Mouse (Mus musculus): ENCODE results near the gene Sbp. TPM values are rescaled to one million over a fixed set of nuclear protein-coding genes. Genes with fewer than 3 reads are reported as not detected.

Sbp gene
- total RNA-seq, 1 experiment from 2014 or later: not detected

DNA sequence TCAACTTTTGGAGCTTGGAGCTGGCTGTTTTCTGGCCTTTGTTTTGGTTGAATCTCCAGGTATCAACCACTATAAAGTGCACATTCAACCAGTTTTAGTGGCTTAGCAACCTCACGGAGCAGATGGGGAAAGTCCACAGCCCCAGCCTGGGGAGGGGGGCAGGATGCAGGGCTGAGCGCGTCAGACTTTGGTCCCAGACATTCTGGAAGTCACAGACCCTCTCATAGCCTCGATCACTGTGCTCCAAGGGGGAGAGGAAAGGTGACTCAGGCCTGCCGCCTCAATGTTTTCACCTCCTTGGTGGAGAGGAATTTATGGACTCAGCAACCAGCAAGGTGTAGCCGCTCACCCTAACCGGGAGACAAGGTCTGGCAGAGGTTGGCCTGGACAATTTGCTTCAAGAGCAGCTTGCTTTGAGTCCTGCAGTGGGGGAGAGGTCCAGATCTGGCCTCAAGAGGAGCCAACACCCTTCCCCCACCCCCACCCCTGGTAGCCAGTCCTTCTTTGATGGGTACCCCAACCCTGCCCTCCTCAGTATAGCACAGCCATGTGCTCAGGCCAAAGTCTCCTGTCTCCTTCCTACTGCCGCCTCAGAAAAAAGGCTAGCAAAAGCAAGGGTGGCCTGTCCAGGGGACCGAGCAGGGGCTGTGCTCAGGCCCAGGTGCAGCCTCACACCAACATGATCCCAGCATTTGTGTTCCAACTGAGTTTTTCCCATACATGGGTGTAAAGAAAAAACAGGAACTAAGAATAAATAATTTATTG lies 51.5 kb downstream of the Sbp start:
- no peak for DNase-seq

GRCm38 (mm10) chr17:23993559-23994428 lies 52.3 kb downstream of the Sbp start:
- peak; percentile 97 for DNase-seq

DNA sequence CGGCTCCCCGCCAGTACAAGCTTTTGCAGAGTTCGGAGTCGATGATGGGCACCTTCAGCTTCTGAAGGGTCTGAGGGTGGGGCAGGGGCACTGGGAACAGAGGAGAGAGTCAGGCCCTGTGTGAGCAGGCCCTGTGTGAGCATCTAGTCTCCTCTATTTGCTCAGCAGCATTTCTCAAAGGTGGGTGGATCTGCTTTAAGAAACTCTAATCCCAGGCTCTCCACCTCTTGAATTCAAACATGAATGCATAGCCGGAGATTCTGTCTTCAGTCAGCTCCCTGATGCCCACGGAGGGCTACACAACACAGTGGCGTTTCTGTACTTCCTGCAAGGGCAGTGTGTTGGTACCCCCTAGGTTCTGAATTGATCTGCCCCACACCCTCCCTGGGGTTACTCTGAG lies 53.2 kb downstream of the Sbp start:
- DNase-seq: no peak

Other genes starting within 250 kb of the Sbp start
- gene 1520401A03Rik, start 218.9 kb upstream of the Sbp start, total RNA-seq (2021): 1.9 and 3.8 TPM in 2 replicates
- gene Pkmyt1, start 215.3 kb upstream of the Sbp start, total RNA-seq (2021): 9.7 and 11.3 TPM in 2 replicates
- gene Paqr4, start 200.8 kb upstream of the Sbp start, total RNA-seq (2021): 11.3 and 14.3 TPM in 2 replicates
- gene Kremen2, start 195.8 kb upstream of the Sbp start, total RNA-seq (2021): not detected in 2 replicates
- gene Flywch1, start 170.1 kb upstream of the Sbp start, total RNA-seq (2021): 44.4 and 46.4 TPM in 2 replicates
- 6.5 and 9.8 TPM in 2 replicates for gene Flywch2, start 155.6 kb upstream of the Sbp start, total RNA-seq (2021)
- 515 and 599 TPM in 2 replicates for gene Srrm2, start 151.1 kb upstream of the Sbp start, total RNA-seq (2021)
- gene Elob, start 112.5 kb upstream of the Sbp start, total RNA-seq (2021): 376 and 380 TPM in 2 replicates
- not detected in 2 replicates for gene Prss33, start 105.6 kb upstream of the Sbp start, total RNA-seq (2021)
- not detected in 2 replicates for gene Prss32, start 97.8 kb upstream of the Sbp start, total RNA-seq (2021)
- gene Prss41, start 97.5 kb upstream of the Sbp start, total RNA-seq (2021): 0.56 TPM in 1 of 2 replicates, not detected in the other
- gene Prss21, start 73.6 kb upstream of the Sbp start, total RNA-seq (2021): not detected in 2 replicates
- gene Dcpp1, start 60.8 kb upstream of the Sbp start, total RNA-seq (2021): not detected in 2 replicates
- not detected in 2 replicates for gene Dcpp2, start 60.8 kb upstream of the Sbp start, total RNA-seq (2021)
- not detected in 2 replicates for gene Dcpp3, start 24.2 kb upstream of the Sbp start, total RNA-seq (2021)
- gene Sbpl, start 13.6 kb downstream of the Sbp start, total RNA-seq (2021): not detected in 2 replicates
- 0.34 and 0.37 TPM in 2 replicates for gene Prss30, start 38.9 kb downstream of the Sbp start, total RNA-seq (2021)
- gene Prss22, start 56.4 kb downstream of the Sbp start, total RNA-seq (2021): not detected in 2 replicates
- gene Prss27, start 96.5 kb downstream of the Sbp start, total RNA-seq (2021): 0.41 and 1.6 TPM in 2 replicates
- gene Kctd5, start 131.8 kb downstream of the Sbp start, total RNA-seq (2021): 19.1 and 21.9 TPM in 2 replicates
- gene Pdpk1, start 209.3 kb downstream of the Sbp start, total RNA-seq (2021): 49.1 and 53.7 TPM in 2 replicates
- 35.8 and 37.2 TPM in 2 replicates for gene Amdhd2, start 222.1 kb downstream of the Sbp start, total RNA-seq (2021)
- gene Atp6v0c, start 228.0 kb downstream of the Sbp start, total RNA-seq (2021): 346 and 376 TPM in 2 replicates